Mouse (Mus musculus) forebrain, embryonic 11.5 days (tissue): Measurements from ENCODE around the gene Fggy. TPM values are rescaled to one million over a fixed set of nuclear protein-coding genes. Genes with fewer than 3 reads are reported as not detected.

Experiments
- ATAC-seq: fragments of 200-750 bp; cut with Nextera tagmentation; replicated peaks from 2 replicates; pipeline ENCODE4 v1.8.0; 2017; ENCODE audit warnings: moderate TSS enrichment; ENCODE audit not compliant: low FRiP score
- DNase-seq: peaks from one replicate; pipeline ENCODE4 v3.0.0-alpha.2; 2017; ENCODE audit warnings: low spot score
- H3K27ac ChIP-seq: fragments of 300-500 bp; sonication (generic); 2 replicates; pipeline ENCODE4 v1.5.1; 2014; ENCODE audit warnings: low read depth, low read length
- H3K27me3 ChIP-seq: fragments of 300-500 bp; sonication (generic); 2 replicates; pipeline ENCODE4 v1.6.1; 2014; ENCODE audit warnings: mild to moderate bottlenecking, low read length, mixed read lengths; ENCODE audit not compliant: control insufficient read depth, insufficient read depth
- H3K36me3 ChIP-seq: fragments of 300-500 bp; sonication (generic); 2 replicates; pipeline ENCODE4 v1.6.1; 2014; ENCODE audit warnings: mild to moderate bottlenecking, low read length, moderate library complexity, mixed read lengths; ENCODE audit not compliant: control insufficient read depth, insufficient read depth
- H3K4me1 ChIP-seq: fragments of 300-500 bp; sonication (generic); replicated peaks from 2 replicates; pipeline ENCODE4 v1.6.1; 2014; ENCODE audit warnings: low read length, mixed read lengths; ENCODE audit not compliant: control insufficient read depth, insufficient read depth
- H3K4me2 ChIP-seq: fragments of 300-500 bp; sonication (generic); 2 replicates; pipeline ENCODE4 v1.6.1; 2014; ENCODE audit warnings: low read depth, mild to moderate bottlenecking, low read length, moderate library complexity, mixed read lengths; ENCODE audit not compliant: severe bottlenecking
- H3K4me3 ChIP-seq: fragments of 300-500 bp; sonication (generic); 2 replicates; pipeline ENCODE4 v1.5.1; 2014; ENCODE audit warnings: low read depth, low read length
- H3K9ac ChIP-seq: fragments of 300-500 bp; sonication (generic); 2 replicates; pipeline ENCODE4 v1.6.1; 2014; ENCODE audit warnings: low read length
- H3K9me3 ChIP-seq: fragments of 300-500 bp; sonication (generic); 2 replicates; pipeline ENCODE4 v1.6.1; 2016; ENCODE audit warnings: low read length, mixed read lengths; ENCODE audit not compliant: control insufficient read depth
- WGBS: fragments of 180-500 bp; shearing (Covaris S2); extraction: QIAGEN DNeasy Blood & Tissue Kit; methylation state at CpG from one replicate; pipeline ENCODE4 v1.1.7; 2014; 5-methylcytosine and 5-hydroxymethylcytosine counted together
- polyA plus RNA-seq: library from polyadenylated mRNA; unstranded; fragments of >200 nt; fragmentation: Nextera tagmentation; extraction: Ambion mirVana; gene quantifications from 2 replicates; pipeline ENCODE4 v1.2.1, GENCODE M21; 2014

Gene Fggy
- polyA plus RNA-seq, 1 experiment from 2014 or later: 7.7 TPM

GRCm38 (mm10) chr4:95659024-95659423 is 101.7 kb downstream of the Fggy start:
- no peaks in the 10 kb centered on the region for H3K9me3 ChIP-seq
- no peak for DNase-seq
- WGBS: 43% methylated on average over 3 of the region's 3 CpGs

GRCm38 (mm10) chr4:95663596-95663995 is 106.3 kb downstream of the Fggy start:
- H3K36me3 ChIP-seq: no peaks in the 10 kb centered on the region
- no peak overlapping the region for H3K9ac ChIP-seq
- DNase-seq (no peak), ATAC-seq (no peak)
- no peaks in the 10 kb centered on the region for H3K9me3 ChIP-seq
- no peak overlapping the region for H3K4me3 ChIP-seq
- no peak overlapping the region for H3K27ac ChIP-seq
- H3K4me2 ChIP-seq: no peak overlapping the region
- H3K27me3 ChIP-seq: no peaks in the 10 kb centered on the region
- H3K4me1 ChIP-seq: no peaks in the 10 kb centered on the region
- WGBS: 86% methylated on average over 4 of the region's 4 CpGs

More at GRCm38 (mm10) chr4:95659024-95659423, 101.7 kb downstream of the Fggy start:
- no peak for ATAC-seq
- Histone ChIP-seq H3K27me3 (no peaks in the 10 kb centered on the region), H3K4me2 (no peak overlapping the region), H3K4me1 (no peaks in the 10 kb centered on the region), H3K27ac (no peak overlapping the region), H3K36me3 (no peaks in the 10 kb centered on the region), H3K4me3 (no peak overlapping the region), H3K9ac (no peak overlapping the region)

DNA sequence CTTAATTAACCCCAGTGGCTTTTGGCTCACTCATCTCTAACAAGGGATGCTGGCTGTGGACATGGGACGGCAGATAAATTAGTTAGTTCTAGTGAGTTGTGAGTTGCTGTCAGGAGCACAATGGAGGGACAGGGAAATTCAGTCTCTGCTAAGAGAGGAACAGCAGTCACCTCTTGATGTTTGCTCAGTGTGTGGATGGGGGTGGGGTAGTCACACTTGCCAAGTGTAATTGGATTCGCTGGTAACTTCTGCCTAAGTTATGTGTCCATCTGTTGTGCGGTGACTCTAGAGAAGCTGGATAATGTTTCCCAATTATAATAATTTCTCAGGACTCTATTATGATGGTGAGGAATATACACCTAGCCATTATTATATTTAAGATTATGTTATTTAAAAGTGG is 107.0 kb downstream of the Fggy start:
- ATAC-seq: no peak

DNA sequence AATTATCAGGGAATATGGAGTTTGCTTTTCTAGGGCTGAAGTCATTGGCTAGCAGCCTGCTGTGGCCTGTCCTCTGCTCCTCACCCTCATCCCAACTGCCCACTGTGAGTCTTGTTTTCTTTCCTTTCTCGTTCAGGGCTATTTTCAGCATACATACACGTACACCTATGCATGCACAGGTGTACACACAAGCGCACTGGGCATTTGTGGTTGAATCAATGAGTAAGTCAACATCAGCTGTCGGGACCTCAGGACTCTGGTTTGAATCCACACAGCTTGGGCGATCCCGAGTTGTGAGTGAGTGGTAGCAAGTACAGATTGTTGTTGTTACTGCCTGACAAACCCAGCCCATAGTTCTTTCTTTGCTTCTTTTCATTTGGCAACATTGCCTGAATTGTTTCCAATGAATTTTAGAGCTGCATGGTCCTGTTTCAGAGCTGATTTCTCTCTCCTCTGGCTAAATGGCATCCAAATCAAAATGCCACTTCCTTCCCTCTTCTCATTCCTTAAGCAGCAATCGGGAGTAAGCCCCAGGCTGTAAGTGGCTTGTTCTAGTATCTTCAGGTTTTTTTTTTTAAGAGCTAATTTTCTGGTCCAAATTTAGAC is 109.1 kb downstream of the Fggy start:
- H3K4me1 ChIP-seq: no peaks in the 10 kb centered on the region
- 86% methylated on average over 7 of the region's 7 CpGs for WGBS
- H3K9me3 ChIP-seq: no peaks in the 10 kb centered on the region
- H3K9ac ChIP-seq: no peak overlapping the region
- ATAC-seq (no peak), DNase-seq (no peak)
- H3K4me2 ChIP-seq: no peak overlapping the region
- H3K36me3 ChIP-seq: no peaks in the 10 kb centered on the region
- no peak overlapping the region for H3K27ac ChIP-seq
- H3K27me3 ChIP-seq: no peaks in the 10 kb centered on the region
- H3K4me3 ChIP-seq: no peak overlapping the region

More for the DNA sequence above, 107.0 kb downstream of the Fggy start:
- WGBS: 71% methylated on average over 3 of the region's 3 CpGs
- no peaks in the 10 kb centered on the region for H3K4me1 ChIP-seq
- no peaks in the 10 kb centered on the region for H3K36me3 ChIP-seq
- no peak overlapping the region for H3K9ac ChIP-seq
- no peaks in the 10 kb centered on the region for H3K27me3 ChIP-seq
- H3K4me3 ChIP-seq: no peak overlapping the region
- no peak for DNase-seq
- H3K4me2 ChIP-seq: no peak overlapping the region
- no peaks in the 10 kb centered on the region for H3K9me3 ChIP-seq
- no peak overlapping the region for H3K27ac ChIP-seq

DNA sequence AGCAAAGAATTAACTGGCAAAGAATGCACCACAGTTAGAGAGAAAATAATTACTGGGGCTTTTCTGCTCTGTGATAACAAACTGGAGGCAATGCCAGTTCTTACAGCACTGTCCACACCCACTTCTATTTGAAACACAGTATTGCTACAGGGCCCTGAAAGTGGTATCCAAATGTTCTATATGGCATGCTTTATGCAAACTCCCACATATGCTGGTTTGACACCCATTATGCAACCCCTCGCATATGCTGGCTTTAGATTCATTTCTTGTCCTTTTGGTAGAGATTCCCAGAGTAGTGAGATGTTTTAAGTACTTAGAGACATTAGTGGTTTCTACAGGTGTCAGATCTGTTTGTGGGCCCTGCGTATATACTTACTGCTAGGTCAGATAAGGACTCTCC is 109.6 kb downstream of the Fggy start:
- Histone ChIP-seq H3K9me3 (no peaks in the 10 kb centered on the region), H3K4me3 (no peak overlapping the region), H3K4me2 (no peak overlapping the region), H3K27ac (no peak overlapping the region), H3K9ac (no peak overlapping the region), H3K36me3 (no peaks in the 10 kb centered on the region), H3K4me1 (no peaks in the 10 kb centered on the region), H3K27me3 (no peaks in the 10 kb centered on the region)
- ATAC-seq: no peak
- 95% methylated on average over 2 of the region's 2 CpGs for WGBS
- DNase-seq: no peak

DNA sequence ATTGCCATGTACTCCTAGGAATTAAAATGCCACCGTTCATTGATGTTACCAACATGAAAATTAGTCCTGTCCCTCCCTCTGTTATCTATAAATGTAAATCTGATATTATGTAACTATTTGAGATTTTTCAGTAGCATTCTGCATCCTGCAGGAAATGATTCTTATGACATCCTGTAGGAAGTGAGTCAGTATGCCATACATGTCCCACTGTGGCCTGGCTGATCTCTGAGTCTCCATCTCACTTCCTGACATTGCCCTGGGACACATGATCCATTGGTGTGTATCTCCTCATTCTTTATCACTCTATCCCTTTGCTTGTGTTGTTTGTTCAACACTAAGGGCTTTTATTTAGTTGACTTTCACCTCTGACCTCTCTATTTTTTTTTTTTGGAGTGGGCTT is 110.3 kb downstream of the Fggy start:
- H3K27me3 ChIP-seq: no peaks in the 10 kb centered on the region
- no peaks in the 10 kb centered on the region for H3K4me1 ChIP-seq
- 96% methylated on average over 1 of the region's 1 CpGs for WGBS
- no peaks in the 10 kb centered on the region for H3K9me3 ChIP-seq
- no peak overlapping the region for H3K27ac ChIP-seq
- DNase-seq: no peak
- H3K4me3 ChIP-seq: no peak overlapping the region
- H3K4me2 ChIP-seq: no peak overlapping the region
- ATAC-seq: no peak
- no peaks in the 10 kb centered on the region for H3K36me3 ChIP-seq
- H3K9ac ChIP-seq: no peak overlapping the region

DNA sequence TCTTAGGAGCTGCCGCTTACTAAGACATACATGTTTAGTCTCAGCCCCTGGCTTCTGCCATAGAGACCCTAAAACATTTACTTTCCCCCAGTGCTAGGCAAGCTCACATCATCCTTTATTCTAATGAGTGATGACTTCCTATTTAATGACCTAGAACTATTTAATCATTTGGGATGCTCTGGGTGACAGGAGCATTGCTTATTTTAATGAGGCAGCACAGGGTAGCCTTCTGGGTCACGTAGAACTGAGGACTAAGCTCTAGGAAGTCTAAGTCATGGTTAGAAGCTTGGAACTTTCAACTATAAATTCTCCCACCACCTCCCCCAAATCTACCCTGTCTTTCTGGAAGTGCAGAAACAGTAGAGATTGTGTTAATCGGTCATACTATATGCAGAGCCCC is 111.2 kb downstream of the Fggy start:
- H3K4me1 ChIP-seq: no peaks in the 10 kb centered on the region
- no peak overlapping the region for H3K4me2 ChIP-seq
- no peaks in the 10 kb centered on the region for H3K27me3 ChIP-seq
- WGBS: 92% methylated on average over 3 of the region's 3 CpGs
- no peak overlapping the region for H3K27ac ChIP-seq
- H3K9ac ChIP-seq: no peak overlapping the region
- ATAC-seq: no peak
- H3K36me3 ChIP-seq: no peaks in the 10 kb centered on the region
- H3K4me3 ChIP-seq: no peak overlapping the region
- H3K9me3 ChIP-seq: no peaks in the 10 kb centered on the region
- no peak for DNase-seq

DNA sequence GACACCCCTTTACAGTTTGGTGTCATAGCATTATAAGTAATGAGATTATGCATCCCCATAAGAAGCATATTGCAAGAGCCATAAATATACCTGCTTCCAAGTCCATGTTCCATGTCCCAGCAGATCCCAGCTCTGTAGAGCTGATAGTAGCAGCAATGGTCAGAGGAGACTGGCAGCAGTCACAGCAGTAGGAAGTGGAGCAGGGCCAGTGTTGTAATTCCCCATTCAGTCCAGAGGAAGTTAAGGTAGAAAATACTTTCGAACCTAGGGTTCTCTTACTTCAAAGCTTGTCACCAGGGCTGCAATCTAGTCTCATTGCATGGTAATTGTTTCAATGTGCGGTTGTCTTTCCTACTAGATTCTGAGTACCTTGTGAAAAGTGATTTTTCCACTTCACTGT is 112.0 kb downstream of the Fggy start:
- Histone ChIP-seq H3K4me2 (no peak overlapping the region), H3K9ac (no peak overlapping the region), H3K27me3 (no peaks in the 10 kb centered on the region), H3K4me1 (no peaks in the 10 kb centered on the region), H3K36me3 (no peaks in the 10 kb centered on the region), H3K9me3 (no peaks in the 10 kb centered on the region), H3K27ac (no peak overlapping the region), H3K4me3 (no peak overlapping the region)
- DNase-seq: no peak
- ATAC-seq: no peak
- 39% methylated on average over 2 of the region's 2 CpGs for WGBS

DNA sequence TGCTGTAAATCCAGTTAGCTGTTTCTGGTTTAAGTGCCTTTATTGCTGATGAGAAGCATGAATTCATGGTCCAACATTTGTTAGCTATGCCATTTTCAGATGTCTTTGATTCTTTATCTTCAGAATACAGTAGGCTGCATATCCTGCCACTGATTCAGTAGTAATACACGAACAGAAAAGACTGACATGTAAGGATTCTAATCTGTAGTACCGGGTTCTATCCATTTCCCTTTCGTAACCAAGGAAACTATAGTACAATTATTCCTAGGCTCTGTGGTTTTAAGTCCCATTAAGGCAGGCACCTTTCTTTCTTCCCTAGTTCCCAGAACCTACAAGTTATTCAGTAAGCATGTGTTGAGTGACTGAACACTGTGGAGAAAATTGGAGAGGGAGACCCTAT is 113.3 kb downstream of the Fggy start:
- Histone ChIP-seq H3K36me3 (no peaks in the 10 kb centered on the region), H3K4me3 (no peak overlapping the region), H3K9ac (no peak overlapping the region), H3K4me2 (no peak overlapping the region), H3K27ac (no peak overlapping the region), H3K9me3 (no peaks in the 10 kb centered on the region), H3K27me3 (no peaks in the 10 kb centered on the region), H3K4me1 (no peaks in the 10 kb centered on the region)
- WGBS: 75% methylated on average over 3 of the region's 3 CpGs
- DNase-seq (no peak), ATAC-seq (no peak)
